Mouse (Mus musculus): ENCODE data around the gene Nck2. TPM values are rescaled to one million over a fixed set of nuclear protein-coding genes. Genes with fewer than 3 reads are reported as not detected.
"Not testable (repeated sequence)": the region's sequence is repeated elsewhere in the genome, so short reads cannot be mapped to it uniquely, and the experiment has no call there.

Gene Nck2
- polyA plus RNA-seq, 1 experiment, result 106 TPM

- H3K27me3 ChIP-seq (replicated peaks), result no peaks in the 10 kb centered on the region
- no peaks in the 10 kb centered on the region for H3K9me3 ChIP-seq
- H3K4me1 ChIP-seq, result peaks cover 99% of the 10 kb centered on the region
- H3K36me3 ChIP-seq (replicated peaks; ENCODE audit: low read length), result peaks cover 82% of the 10 kb centered on the region
- H3K4me3 ChIP-seq (replicated peaks), result peak overlapping the region; percentile 5
- no peak for TF ChIP-seq FLI1 (IDR thresholded peaks at IDR 0.05; ENCODE audit: low read length)
- no peak for TF ChIP-seq GATA1 (IDR thresholded peaks at IDR 0.05; ENCODE audit: borderline replicate concordance, low read length)
These were observed 77.6 kb downstream of the Nck2 start for GRCm38 (mm10) chr1:43521950-43522349.

GRCm38 (mm10) chr1:43522976-43523375, 78.6 kb downstream of the Nck2 start:
- TF ChIP-seq GATA1 (IDR thresholded peaks at IDR 0.05; ENCODE audit: borderline replicate concordance, low read length), result no peak
- no peak for TF ChIP-seq FLI1 (IDR thresholded peaks at IDR 0.05; ENCODE audit: low read length)
- Histone ChIP-seq H3K36me3 (replicated peaks; ENCODE audit: low read length) (peaks cover 87% of the 10 kb centered on the region), H3K9me3 (no peaks in the 10 kb centered on the region), H3K4me1 (peaks cover 100% of the 10 kb centered on the region), H3K4me3 (replicated peaks) (no peak overlapping the region), H3K27me3 (replicated peaks) (no peaks in the 10 kb centered on the region)

GRCm38 (mm10) chr1:43524332-43524731, 80.0 kb downstream of the Nck2 start:
- H3K9me3 ChIP-seq, result no peaks in the 10 kb centered on the region
- peaks cover 89% of the 10 kb centered on the region for H3K36me3 ChIP-seq (replicated peaks; ENCODE audit: low read length)
- TF ChIP-seq GATA1 (IDR thresholded peaks at IDR 0.05; ENCODE audit: borderline replicate concordance, low read length), result no peak
- TF ChIP-seq FLI1 (IDR thresholded peaks at IDR 0.05; ENCODE audit: low read length), result no peak
- no peak overlapping the region for H3K4me3 ChIP-seq (replicated peaks)
- H3K27me3 ChIP-seq (replicated peaks), result no peaks in the 10 kb centered on the region
- H3K4me1 ChIP-seq, result peaks cover 100% of the 10 kb centered on the region

GRCm38 (mm10) chr1:43528275-43528674, 83.9 kb downstream of the Nck2 start:
- peaks cover 100% of the 10 kb centered on the region for H3K4me1 ChIP-seq
- TF ChIP-seq GATA1 (IDR thresholded peaks at IDR 0.05; ENCODE audit: borderline replicate concordance, low read length) (no peak), FLI1 (IDR thresholded peaks at IDR 0.05; ENCODE audit: low read length) (no peak)
- no peaks in the 10 kb centered on the region for H3K27me3 ChIP-seq (replicated peaks)
- H3K9me3 ChIP-seq, result no peaks in the 10 kb centered on the region
- no peak overlapping the region for H3K4me3 ChIP-seq (replicated peaks)
- H3K36me3 ChIP-seq (replicated peaks; ENCODE audit: low read length), result peaks cover 94% of the 10 kb centered on the region

GRCm38 (mm10) chr1:43529086-43529485, 84.7 kb downstream of the Nck2 start:
- no peaks in the 10 kb centered on the region for H3K9me3 ChIP-seq
- H3K27me3 ChIP-seq (replicated peaks), result no peaks in the 10 kb centered on the region
- peaks cover 100% of the 10 kb centered on the region for H3K4me1 ChIP-seq
- no peak overlapping the region for H3K4me3 ChIP-seq (replicated peaks)
- TF ChIP-seq GATA1 (IDR thresholded peaks at IDR 0.05; ENCODE audit: borderline replicate concordance, low read length), result no peak
- no peak for TF ChIP-seq FLI1 (IDR thresholded peaks at IDR 0.05; ENCODE audit: low read length)
- peaks cover 96% of the 10 kb centered on the region for H3K36me3 ChIP-seq (replicated peaks; ENCODE audit: low read length)

- no peaks in the 10 kb centered on the region for H3K9me3 ChIP-seq
- H3K4me3 ChIP-seq (replicated peaks), result no peak overlapping the region
- no peak for TF ChIP-seq FLI1 (IDR thresholded peaks at IDR 0.05; ENCODE audit: low read length)
- peaks cover 98% of the 10 kb centered on the region for H3K36me3 ChIP-seq (replicated peaks; ENCODE audit: low read length)
- H3K4me1 ChIP-seq, result peaks cover 100% of the 10 kb centered on the region
- H3K27me3 ChIP-seq (replicated peaks), result no peaks in the 10 kb centered on the region
These were observed 86.1 kb downstream of the Nck2 start for GRCm38 (mm10) chr1:43530295-43531020.

GRCm38 (mm10) chr1:43531307-43531706, 86.9 kb downstream of the Nck2 start:
- H3K27me3 ChIP-seq (replicated peaks), result no peaks in the 10 kb centered on the region
- H3K9me3 ChIP-seq, result no peaks in the 10 kb centered on the region
- H3K36me3 ChIP-seq (replicated peaks; ENCODE audit: low read length), result peaks cover 98% of the 10 kb centered on the region
- H3K4me3 ChIP-seq (replicated peaks), result peak overlapping the region; percentile 42
- TF ChIP-seq GATA1 (IDR thresholded peaks at IDR 0.05; ENCODE audit: borderline replicate concordance, low read length) (no peak), FLI1 (IDR thresholded peaks at IDR 0.05; ENCODE audit: low read length) (no peak)
- H3K4me1 ChIP-seq, result peaks cover 100% of the 10 kb centered on the region

- Histone ChIP-seq H3K4me3 (replicated peaks) (peak overlapping the region; percentile 65), H3K9me3 (no peaks in the 10 kb centered on the region), H3K4me1 (peaks cover 100% of the 10 kb centered on the region), H3K27me3 (replicated peaks) (no peaks in the 10 kb centered on the region), H3K36me3 (replicated peaks; ENCODE audit: low read length) (peaks cover 98% of the 10 kb centered on the region)
- TF ChIP-seq FLI1 (IDR thresholded peaks at IDR 0.05; ENCODE audit: low read length) (no peak), GATA1 (IDR thresholded peaks at IDR 0.05; ENCODE audit: borderline replicate concordance, low read length) (no peak)
These were observed 87.9 kb downstream of the Nck2 start for GRCm38 (mm10) chr1:43532279-43532678.

GRCm38 (mm10) chr1:43533497-43533896, 89.1 kb downstream of the Nck2 start:
- not testable (repeated sequence) for H3K27me3 ChIP-seq (replicated peaks); H3K9me3 ChIP-seq
- peaks cover 100% of the 10 kb centered on the region for H3K4me1 ChIP-seq
- H3K36me3 ChIP-seq (replicated peaks; ENCODE audit: low read length), result peaks cover 98% of the 10 kb centered on the region
- peak overlapping the region; percentile 86 for H3K4me3 ChIP-seq (replicated peaks)

GRCm38 (mm10) chr1:43534060-43534760, 89.8 kb downstream of the Nck2 start:
- TF ChIP-seq FLI1 (IDR thresholded peaks at IDR 0.05; ENCODE audit: low read length), result no peak
- TF ChIP-seq GATA1 (IDR thresholded peaks at IDR 0.05; ENCODE audit: borderline replicate concordance, low read length), result no peak; the same call in 2 of the 3 replicates

More at GRCm38 (mm10) chr1:43534060-43534760, 89.8 kb downstream of the Nck2 start:
- peaks cover 100% of the 10 kb centered on the region for H3K4me1 ChIP-seq
- no peaks in the 10 kb centered on the region for H3K9me3 ChIP-seq
- H3K27me3 ChIP-seq (replicated peaks), result no peaks in the 10 kb centered on the region
- H3K36me3 ChIP-seq (replicated peaks; ENCODE audit: low read length), result peaks cover 98% of the 10 kb centered on the region
- H3K4me3 ChIP-seq (replicated peaks), result peak overlapping the region; percentile 82

Measured in megakaryocyte, embryonic 14.5 days (primary cell).